Mouse (Mus musculus): ENCODE data around the gene A730046J19Rik. TPM values are rescaled to one million over a fixed set of nuclear protein-coding genes. Genes with fewer than 3 reads are reported as not detected.

A730046J19Rik gene
- 0.76 and 1.1 TPM in 2 replicates for polyA plus RNA-seq (2014; fragmentation: Nextera tagmentation; extraction: Ambion mirVana)

DNA sequence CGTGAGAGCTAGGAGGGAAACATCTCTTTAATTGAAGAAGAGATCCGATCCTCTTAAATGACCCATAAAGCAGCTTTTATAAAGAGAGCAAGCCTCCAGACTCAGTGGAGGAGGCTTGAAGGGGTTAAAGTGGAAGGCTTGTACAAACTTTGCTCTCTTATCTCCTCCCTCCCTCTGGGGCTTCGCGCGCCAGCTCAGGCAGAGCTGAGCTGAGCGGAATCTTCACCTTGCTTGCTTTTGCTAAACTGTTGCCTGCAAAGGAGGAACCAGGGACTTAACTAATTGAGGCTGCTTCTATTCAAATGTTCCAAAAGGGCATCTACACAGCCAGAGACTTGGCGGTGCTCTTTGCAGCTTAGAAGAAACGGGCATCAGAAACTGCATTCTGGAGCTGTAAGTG, at the start of gene A730046J19Rik:
Gene A730046J19Rik, plus strand, starts transcription at position 173 of the 400 bp plus-strand sequence.
- Histone ChIP-seq H3K9me3 (ENCODE audit: control insufficient read depth, low read length) (no peaks in the 10 kb centered on the region), H3K27ac (replicated peaks in 1 of 2; ENCODE audit: control insufficient read depth in 1 of 2, insufficient read depth in 1 of 2, low read depth in 2 of 2, low read length in 2 of 2) (no peak within 1 kb of the TSS), H3K4me2 (ENCODE audit: low read length) (peak within 1 kb of the TSS; percentile 55), H3K27me3 (ENCODE audit: control insufficient read depth, insufficient read depth, low read length) (no peaks in the 10 kb centered on the region), H3K4me3 (ENCODE audit: control insufficient read depth in 1 of 2, insufficient read depth in 1 of 2, low read depth in 1 of 2, low read length in 2 of 2) (peak within 1 kb of the TSS; percentile 16 to 28; a peak in 3 of 4 replicates), H3K36me3 (ENCODE audit: control insufficient read depth, insufficient read depth, low read length) (no peaks in the 10 kb centered on the region), H3K9ac (ENCODE audit: low read length) (peak within 1 kb of the TSS; percentile 12; the same call in 1 of the 2 replicates), H3K4me1 (ENCODE audit: control insufficient read depth in 2 of 2, insufficient read depth in 2 of 2, low read length in 2 of 2) (no peaks in the 10 kb centered on the region)
- no peak for ATAC-seq (ENCODE audit: insufficient number of reproducible peaks, insufficient read depth, low FRiP score, low read depth)
- 19% methylated on average over 8 of the region's 8 CpGs for WGBS

DNA sequence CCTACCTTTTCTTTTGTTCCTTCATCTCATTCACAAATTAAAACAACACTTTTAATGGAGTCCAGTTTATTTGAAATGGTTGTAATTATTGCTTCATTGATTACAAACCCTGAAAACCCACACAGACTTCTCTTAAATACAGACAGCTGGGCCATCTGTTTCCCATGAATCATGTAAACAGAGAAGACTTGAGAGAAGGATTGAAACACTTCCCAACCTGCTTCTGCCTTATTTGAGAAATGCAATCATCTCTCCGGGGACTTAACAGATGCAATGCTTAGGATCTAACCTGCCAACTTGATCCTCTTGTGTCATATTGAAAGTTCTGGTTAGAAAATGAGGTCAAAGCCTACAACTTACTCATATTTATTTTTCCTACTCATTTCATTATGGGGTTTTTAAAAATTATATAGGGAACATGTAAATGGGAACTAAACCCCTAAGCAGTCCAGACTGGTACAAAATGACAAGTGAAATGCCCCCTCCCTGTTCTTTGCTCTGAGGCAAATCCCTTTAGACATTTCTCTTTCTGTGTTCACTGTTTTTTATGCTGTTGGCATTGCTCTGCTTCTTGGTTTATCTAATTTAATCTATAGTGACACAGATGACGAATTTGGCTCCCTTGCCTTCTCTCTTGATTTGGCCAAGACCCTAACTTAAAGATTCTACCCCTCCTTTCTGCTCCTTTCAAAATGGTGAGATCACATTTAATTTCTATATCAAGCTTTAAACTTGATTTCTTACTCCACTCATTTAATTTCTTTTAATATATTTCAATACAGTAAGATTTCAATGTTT, 48.7 kb upstream of the A730046J19Rik start:
- Histone ChIP-seq H3K9me3 (ENCODE audit: control insufficient read depth, low read length) (no peaks in the 10 kb centered on the region), H3K4me3 (ENCODE audit: control insufficient read depth in 1 of 2, insufficient read depth in 1 of 2, low read depth in 1 of 2, low read length in 2 of 2) (no peak overlapping the region), H3K36me3 (ENCODE audit: control insufficient read depth, insufficient read depth, low read length) (no peaks in the 10 kb centered on the region), H3K9ac (ENCODE audit: low read length) (no peak overlapping the region), H3K27ac (replicated peaks in 1 of 2; ENCODE audit: control insufficient read depth in 1 of 2, insufficient read depth in 1 of 2, low read depth in 2 of 2, low read length in 2 of 2) (no peak overlapping the region), H3K4me2 (ENCODE audit: low read length) (no peak overlapping the region), H3K4me1 (ENCODE audit: control insufficient read depth in 2 of 2, insufficient read depth in 2 of 2, low read length in 2 of 2) (no peaks in the 10 kb centered on the region), H3K27me3 (ENCODE audit: control insufficient read depth, insufficient read depth, low read length) (no peaks in the 10 kb centered on the region)
- no peak for ATAC-seq (ENCODE audit: insufficient number of reproducible peaks, insufficient read depth, low FRiP score, low read depth)
- 56% methylated on average over 2 of the region's 2 CpGs for WGBS

DNA sequence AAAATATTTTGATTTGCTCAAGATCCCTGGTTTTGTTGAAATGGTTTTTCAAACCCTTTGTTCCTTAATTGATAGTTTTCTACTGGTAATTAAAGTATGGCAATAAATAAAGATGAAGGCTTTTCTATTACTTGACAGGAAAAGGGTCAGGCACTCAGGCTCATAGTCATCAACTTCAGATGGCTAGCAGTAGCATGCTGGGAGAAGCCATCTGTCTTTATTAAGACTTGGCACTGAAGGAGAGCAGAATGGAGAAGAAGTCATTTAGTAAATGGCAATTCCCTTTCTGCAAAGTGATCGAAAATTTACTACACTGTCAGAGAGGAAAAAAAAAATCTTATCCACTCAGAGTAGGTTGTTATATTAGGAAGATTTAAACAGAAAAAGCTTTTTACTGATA, 17.2 kb upstream of the A730046J19Rik start:
- Histone ChIP-seq H3K27ac (replicated peaks in 1 of 2; ENCODE audit: control insufficient read depth in 1 of 2, insufficient read depth in 1 of 2, low read depth in 2 of 2, low read length in 2 of 2) (no peak overlapping the region), H3K4me1 (ENCODE audit: control insufficient read depth in 2 of 2, insufficient read depth in 2 of 2, low read length in 2 of 2) (no peaks in the 10 kb centered on the region), H3K27me3 (ENCODE audit: control insufficient read depth, insufficient read depth, low read length) (no peaks in the 10 kb centered on the region), H3K4me3 (ENCODE audit: control insufficient read depth in 1 of 2, insufficient read depth in 1 of 2, low read depth in 1 of 2, low read length in 2 of 2) (no peak overlapping the region), H3K9me3 (ENCODE audit: control insufficient read depth, low read length) (no peaks in the 10 kb centered on the region), H3K4me2 (ENCODE audit: low read length) (no peak overlapping the region), H3K36me3 (ENCODE audit: control insufficient read depth, insufficient read depth, low read length) (no peaks in the 10 kb centered on the region), H3K9ac (ENCODE audit: low read length) (no peak overlapping the region)
- ATAC-seq (ENCODE audit: insufficient number of reproducible peaks, insufficient read depth, low FRiP score, low read depth): no peak
- 90% methylated on average over 1 of the region's 1 CpGs for WGBS

DNA sequence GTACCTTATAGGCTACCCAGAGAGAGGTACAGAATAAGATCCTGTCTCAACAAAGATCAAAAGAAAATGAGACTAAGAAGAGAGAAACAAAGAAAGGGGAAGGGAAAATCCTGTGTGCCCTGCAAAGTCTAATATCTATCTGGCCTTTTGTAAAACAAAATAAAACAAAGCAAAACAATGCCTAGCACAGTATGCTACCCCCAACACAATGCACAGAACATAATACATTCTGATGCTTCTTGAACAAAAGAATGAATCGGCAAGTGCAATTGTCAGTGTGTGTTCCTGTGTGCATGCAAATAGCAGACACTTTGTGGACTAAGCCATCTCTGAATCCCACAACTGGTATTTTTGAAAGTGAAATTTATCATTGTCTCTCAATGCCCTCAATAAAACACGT, 3.5 kb upstream of the A730046J19Rik start:
- H3K4me2 ChIP-seq (ENCODE audit: low read length): no peak overlapping the region
- no peak for ATAC-seq (ENCODE audit: insufficient number of reproducible peaks, insufficient read depth, low FRiP score, low read depth)
- H3K36me3 ChIP-seq (ENCODE audit: control insufficient read depth, insufficient read depth, low read length): no peaks in the 10 kb centered on the region
- no peaks in the 10 kb centered on the region for H3K27me3 ChIP-seq (ENCODE audit: control insufficient read depth, insufficient read depth, low read length)
- no peaks in the 10 kb centered on the region for H3K9me3 ChIP-seq (ENCODE audit: control insufficient read depth, low read length)
- H3K9ac ChIP-seq (ENCODE audit: low read length): no peak overlapping the region
- H3K4me1 ChIP-seq (ENCODE audit: control insufficient read depth in 2 of 2, insufficient read depth in 2 of 2, low read length in 2 of 2): no peaks in the 10 kb centered on the region
- WGBS: 61% methylated on average over 2 of the region's 2 CpGs
- no peak overlapping the region for H3K27ac ChIP-seq (replicated peaks in 1 of 2; ENCODE audit: control insufficient read depth in 1 of 2, insufficient read depth in 1 of 2, low read depth in 2 of 2, low read length in 2 of 2)
- no peak overlapping the region for H3K4me3 ChIP-seq (ENCODE audit: control insufficient read depth in 1 of 2, insufficient read depth in 1 of 2, low read depth in 1 of 2, low read length in 2 of 2)

DNA sequence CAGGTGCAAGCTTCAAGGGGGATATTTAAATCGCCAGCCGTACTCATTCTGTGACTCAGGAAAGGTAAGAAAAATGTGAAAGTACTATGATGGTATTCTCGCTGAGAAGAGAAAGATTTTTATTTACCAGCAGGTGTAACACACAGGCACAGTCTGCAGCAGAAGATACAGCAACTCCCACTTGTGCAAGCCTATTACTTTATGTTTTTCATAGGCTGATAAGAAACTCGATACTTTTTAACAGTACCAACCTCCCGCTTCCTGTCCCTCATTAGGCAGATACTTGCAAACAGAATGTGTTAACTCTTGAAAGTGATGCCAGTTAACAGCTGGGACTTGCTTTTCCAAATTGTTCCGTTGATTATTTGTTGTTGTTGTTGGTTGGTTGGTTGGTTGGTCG, 616 bp downstream of the A730046J19Rik start:
- WGBS: 23% methylated on average over 7 of the region's 7 CpGs
- peak overlapping the region; percentile 16 to 28; a peak in 3 of 4 replicates for H3K4me3 ChIP-seq (ENCODE audit: control insufficient read depth in 1 of 2, insufficient read depth in 1 of 2, low read depth in 1 of 2, low read length in 2 of 2)
- no peak for ATAC-seq (ENCODE audit: insufficient number of reproducible peaks, insufficient read depth, low FRiP score, low read depth)

DNA sequence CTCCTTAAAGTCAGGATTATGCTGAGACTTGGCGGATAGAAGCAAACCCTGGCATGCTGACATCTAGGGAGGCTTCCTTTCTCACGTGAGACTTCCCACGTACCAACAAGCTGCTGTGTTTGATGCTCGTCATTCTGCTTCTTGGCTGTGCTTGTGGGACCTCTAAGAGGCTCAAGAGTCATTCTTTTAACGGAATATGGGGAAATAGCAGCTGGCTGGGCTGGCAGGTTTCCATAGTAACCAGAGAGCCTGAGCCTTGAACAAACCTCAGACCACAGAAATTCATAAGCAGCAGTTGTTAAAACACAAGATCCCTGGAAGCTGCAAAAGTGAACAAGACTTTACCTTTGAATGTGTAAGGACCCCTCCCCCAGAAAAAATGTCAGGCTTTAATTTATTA, 9.4 kb downstream of the A730046J19Rik start:
- ATAC-seq (ENCODE audit: insufficient number of reproducible peaks, insufficient read depth, low FRiP score, low read depth): no peak
- Histone ChIP-seq H3K4me2 (ENCODE audit: low read length) (no peak overlapping the region), H3K36me3 (ENCODE audit: control insufficient read depth, insufficient read depth, low read length) (no peaks in the 10 kb centered on the region), H3K9me3 (ENCODE audit: control insufficient read depth, low read length) (no peaks in the 10 kb centered on the region), H3K27me3 (ENCODE audit: control insufficient read depth, insufficient read depth, low read length) (no peaks in the 10 kb centered on the region), H3K27ac (replicated peaks in 1 of 2; ENCODE audit: control insufficient read depth in 1 of 2, insufficient read depth in 1 of 2, low read depth in 2 of 2, low read length in 2 of 2) (no peak overlapping the region), H3K4me1 (ENCODE audit: control insufficient read depth in 2 of 2, insufficient read depth in 2 of 2, low read length in 2 of 2) (no peaks in the 10 kb centered on the region), H3K4me3 (ENCODE audit: control insufficient read depth in 1 of 2, insufficient read depth in 1 of 2, low read depth in 1 of 2, low read length in 2 of 2) (no peak overlapping the region), H3K9ac (ENCODE audit: low read length) (no peak overlapping the region)
- 45% methylated on average over 5 of the region's 5 CpGs for WGBS

More for the DNA sequence above, 616 bp downstream of the A730046J19Rik start:
- Histone ChIP-seq H3K27ac (replicated peaks in 1 of 2; ENCODE audit: control insufficient read depth in 1 of 2, insufficient read depth in 1 of 2, low read depth in 2 of 2, low read length in 2 of 2) (no peak overlapping the region), H3K36me3 (ENCODE audit: control insufficient read depth, insufficient read depth, low read length) (no peaks in the 10 kb centered on the region), H3K9me3 (ENCODE audit: control insufficient read depth, low read length) (no peaks in the 10 kb centered on the region), H3K4me2 (ENCODE audit: low read length) (peak overlapping the region; percentile 55), H3K27me3 (ENCODE audit: control insufficient read depth, insufficient read depth, low read length) (no peaks in the 10 kb centered on the region), H3K9ac (ENCODE audit: low read length) (peak overlapping the region; percentile 12; the same call in 1 of the 2 replicates), H3K4me1 (ENCODE audit: control insufficient read depth in 2 of 2, insufficient read depth in 2 of 2, low read length in 2 of 2) (no peaks in the 10 kb centered on the region)

Data from heart, embryonic 14.5 days (tissue).